Mouse (Mus musculus): Measurements from ENCODE around the gene Ttf2.

DNA sequence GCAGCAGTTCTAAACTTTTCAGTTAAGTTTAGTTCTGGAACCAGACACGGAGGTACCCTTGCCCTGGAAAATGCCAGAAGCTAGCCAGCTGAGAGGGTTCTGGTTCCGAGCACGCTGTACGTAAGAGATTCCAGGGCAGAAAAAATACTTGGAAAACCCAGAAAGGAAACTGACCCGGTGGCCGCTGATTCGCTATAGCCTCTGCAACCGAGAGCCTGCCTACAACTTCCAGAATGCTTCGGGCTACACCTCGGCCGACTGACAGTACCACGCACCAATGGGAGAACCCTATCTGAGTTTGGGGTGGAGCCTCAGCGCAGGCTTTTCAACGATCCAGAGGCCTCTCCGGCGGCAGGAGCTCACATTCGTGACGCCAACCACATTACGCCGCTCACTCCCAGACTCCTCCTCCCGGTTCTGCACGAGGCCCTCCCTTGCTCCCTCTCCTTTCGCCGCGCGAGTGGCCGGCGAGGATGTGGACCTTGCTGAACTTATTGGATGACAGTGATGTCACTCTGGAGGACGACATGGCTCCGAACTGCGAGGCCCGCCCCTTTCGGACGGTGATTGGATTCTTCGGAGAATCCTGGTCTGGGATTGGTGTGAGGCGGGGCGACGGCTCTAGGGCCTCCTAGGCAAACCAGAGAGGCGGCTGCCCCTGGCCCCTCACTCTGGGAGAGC lies 47.5 kb downstream of the Ttf2 start, which contains the start of gene Trim45:
- TF ChIP-seq CTCF (IDR thresholded peaks at IDR 0.05; ENCODE audit: low read depth, low read length) (no peak), POLR2A (IDR thresholded peaks at IDR 0.05; ENCODE audit: extremely low read depth, insufficient read depth, low read length) (no peak)
